Mouse (Mus musculus) left cerebral cortex, adult 8-10 months (tissue): ENCODE results near the gene Nfkbid. TPM values are rescaled to one million over a fixed set of nuclear protein-coding genes. Genes with fewer than 3 reads are reported as not detected.

Experiments
- DNase-seq, 2 experiments: peaks; one replicate each; pipeline ENCODE4 v3.0.0; 2022; ENCODE audit warnings: low spot score in 2 of 2
- total RNA-seq, 4 experiments: library from RNA; stranded (reverse); gene quantifications; 2 replicates each; pipeline ENCODE4 v1.2.4; 2022

The Nfkbid gene
- total RNA-seq, 4 experiments from 2014 or later, result 2.2 to 4.5 (median 2.8) TPM

DNA sequence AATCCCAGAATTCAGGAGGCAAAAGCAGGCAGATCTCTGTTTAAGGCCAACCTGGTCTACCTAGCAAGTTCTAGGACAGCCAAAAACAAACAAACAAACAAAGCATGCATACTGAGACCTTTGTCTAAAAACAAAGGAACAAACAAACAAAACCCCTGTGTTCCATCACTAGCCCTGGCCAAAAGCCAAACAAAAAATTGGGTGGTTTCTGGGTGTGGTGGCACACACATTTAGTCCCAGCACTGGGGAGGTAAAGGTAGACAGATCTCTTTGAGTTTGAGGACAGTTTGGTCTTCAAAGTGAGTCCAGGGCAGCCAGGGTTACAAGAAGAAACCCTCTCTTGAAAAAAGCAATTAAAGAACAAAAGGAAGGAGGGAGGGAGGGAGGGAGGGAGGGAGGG is 7.8 kb downstream of the Nfkbid start:
- DNase-seq, result no peak

DNA sequence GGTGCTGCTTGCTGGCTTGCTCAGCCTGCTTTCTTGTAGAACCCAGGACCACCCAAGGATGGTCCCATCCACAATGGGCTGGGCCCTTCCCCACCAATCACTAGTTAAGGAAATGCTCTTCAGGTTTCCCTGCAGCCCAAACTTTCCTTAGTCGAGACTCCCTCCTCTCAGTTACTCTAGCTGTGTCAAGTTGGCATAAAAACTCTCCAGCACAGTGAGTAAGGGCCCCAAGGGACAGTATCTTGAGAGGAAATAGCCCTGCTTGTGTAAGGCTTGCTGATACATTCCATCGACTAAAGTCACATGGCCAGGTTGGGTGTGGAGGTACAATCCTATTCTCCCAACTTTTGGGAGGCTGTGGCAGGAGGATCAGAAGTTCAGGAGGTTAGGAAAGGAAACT is 8.7 kb downstream of the Nfkbid start:
- DNase-seq, result no peak

DNA sequence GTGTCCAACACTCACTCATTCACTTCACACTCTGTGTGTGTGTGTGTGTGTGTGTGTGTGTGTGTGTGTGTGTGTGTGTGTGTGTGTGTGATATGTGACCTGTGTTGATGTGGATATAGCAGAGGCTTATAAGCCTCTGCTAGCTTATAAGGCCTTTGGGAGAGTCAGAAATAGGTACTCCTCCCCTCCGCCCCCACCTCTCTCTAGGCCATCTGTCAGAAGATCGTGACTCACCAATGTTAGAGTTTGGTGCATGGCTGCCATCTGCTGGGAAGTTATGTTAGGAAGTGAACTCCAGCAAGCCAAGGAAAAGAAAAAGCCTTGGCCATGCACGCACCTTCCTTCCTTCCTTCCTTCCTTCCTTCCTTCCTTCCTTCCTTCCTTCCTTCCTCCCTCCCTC is 10.3 kb downstream of the Nfkbid start:
- DNase-seq, result peak; percentile 61 to 91

DNA sequence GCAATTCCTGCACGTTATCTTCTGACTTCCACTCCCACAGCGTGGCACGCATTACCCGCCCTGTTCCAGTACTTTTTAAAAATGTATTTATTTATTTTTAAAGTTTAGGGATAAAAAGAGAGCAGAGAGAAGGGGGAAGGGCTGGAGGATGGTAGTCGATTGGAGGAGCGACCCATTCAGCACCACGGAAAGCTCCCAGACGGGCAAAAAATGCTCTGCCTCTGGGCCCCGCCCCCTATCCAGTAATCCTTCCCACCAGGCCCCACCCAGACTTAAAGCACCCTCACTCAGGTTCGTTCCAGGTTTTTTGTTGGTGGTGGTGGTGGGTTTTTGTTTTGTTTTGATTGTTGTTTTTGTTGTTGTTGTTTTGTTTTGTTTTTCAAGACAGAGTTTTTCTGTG is 12.7 kb downstream of the Nfkbid start:
- DNase-seq, result no peak

DNA sequence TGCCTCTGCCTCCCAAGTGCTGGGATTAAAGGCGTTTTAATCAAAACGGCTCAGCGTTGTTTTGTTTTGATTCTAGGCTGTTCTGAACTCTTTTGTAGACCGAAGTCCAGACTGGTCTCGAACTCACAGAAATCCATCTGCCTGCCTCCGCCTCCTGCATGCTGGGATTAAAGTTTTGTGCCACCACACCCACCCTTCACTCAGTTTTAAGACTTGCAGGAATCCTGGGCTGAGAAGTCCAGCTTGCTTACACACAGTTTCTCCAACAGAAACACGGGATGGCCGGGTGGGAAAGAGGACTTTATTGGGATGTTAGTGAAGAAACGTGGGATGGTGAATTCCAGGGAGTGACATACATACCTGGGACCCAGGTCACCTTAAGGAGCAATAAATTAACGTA is 13.2 kb downstream of the Nfkbid start:
- no peak for DNase-seq

DNA sequence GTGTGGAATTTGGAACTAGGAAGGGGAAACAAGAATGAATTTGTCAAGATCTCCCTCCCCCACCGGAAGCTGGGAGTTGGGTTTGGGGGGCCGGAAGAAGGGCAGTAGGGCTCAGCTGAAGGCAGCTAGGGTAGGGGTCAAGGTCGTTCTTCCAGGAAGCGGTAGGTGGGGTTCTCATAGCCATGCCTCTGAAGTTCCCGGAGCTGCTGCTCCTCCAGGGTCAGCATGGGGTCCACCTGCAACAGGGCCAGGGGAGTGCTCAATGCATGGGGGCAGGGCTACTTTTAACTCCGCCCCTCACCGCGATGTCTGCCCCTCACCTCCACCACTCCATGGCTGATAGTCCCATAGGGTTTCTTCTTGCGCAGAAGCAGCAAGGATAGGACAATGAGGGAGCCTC is 13.6 kb downstream of the Nfkbid start:
- DNase-seq, result no peak

DNA sequence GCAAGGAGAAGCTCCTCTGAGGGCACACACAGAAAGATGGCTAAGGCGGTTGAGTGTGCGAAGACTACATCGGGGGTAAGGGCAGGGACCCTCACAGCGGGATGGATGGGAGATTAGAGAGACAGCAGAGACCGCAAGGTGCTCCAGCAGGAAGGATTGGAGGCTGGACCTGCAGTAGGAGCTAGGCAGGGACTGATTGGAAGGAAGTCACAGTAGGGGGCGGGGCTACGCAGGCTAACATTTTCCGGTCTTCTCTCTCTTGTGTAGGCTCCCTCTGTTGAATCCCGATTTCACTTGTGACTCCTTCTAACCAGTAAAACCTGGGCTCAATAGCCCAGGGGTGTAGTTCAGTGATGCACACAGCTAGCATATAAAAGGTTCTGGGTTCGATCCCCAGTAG is 15.3 kb downstream of the Nfkbid start:
- no peak for DNase-seq

DNA sequence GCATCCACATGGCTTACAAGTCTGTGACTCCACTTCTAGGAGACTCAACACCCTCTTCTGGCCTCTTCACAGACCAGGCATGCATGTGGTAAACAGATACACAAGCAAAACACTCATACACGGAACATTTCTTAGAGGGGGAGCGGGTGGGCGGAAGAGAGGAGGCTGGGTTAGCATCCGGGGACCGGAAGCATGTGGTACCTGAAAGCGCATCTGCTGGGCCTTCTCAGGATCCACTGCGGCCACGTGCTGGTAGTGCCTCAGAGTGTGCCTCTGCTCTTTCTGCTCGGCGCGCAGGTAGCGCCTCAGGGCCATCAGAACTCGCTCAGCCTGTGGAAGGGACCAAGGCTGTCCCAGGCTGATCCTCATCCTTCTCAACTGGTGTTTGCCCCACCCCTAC is 18.2 kb downstream of the Nfkbid start:
- DNase-seq, result no peak

DNA sequence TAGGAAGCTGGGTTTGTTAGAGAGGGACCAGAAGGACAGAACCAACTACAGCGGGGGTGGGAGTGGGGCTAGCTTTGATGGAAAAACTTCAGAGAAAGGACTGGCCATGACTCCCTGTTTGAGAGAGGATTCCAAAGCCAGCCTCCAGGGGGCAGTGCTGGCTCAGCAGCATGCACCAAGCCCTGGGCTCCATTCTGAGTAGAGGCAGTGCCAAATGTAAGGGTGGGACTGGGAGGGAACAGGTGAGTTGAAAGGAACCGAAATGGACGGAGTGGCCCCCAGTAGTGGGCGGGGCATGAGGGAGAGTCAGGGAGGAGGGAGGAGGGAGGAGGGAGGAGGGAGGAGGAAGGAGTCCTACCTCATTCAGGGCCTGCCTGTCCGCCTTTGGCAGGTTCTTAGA is 19.2 kb downstream of the Nfkbid start:
- DNase-seq, result no peak

DNA sequence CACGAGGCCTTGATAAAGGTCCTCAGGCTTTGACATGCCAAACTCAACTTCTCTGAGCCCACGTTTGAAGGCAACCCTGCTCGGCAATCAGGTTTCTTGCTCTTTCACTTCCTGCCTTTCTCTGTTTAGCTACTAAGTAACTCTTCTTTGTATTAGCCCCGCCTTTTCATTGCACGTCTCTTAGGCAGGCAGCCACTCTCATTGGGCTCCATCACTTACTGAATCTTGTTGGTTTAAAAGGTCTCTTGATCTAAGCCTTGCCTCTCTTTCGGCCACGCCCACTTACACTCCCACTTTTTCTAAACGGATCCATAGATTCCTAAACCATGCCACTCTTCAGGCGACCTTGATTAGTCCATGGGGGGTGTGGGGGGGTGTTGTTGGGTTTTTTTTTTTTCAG is 22.2 kb downstream of the Nfkbid start:
- DNase-seq, result no peak

DNA sequence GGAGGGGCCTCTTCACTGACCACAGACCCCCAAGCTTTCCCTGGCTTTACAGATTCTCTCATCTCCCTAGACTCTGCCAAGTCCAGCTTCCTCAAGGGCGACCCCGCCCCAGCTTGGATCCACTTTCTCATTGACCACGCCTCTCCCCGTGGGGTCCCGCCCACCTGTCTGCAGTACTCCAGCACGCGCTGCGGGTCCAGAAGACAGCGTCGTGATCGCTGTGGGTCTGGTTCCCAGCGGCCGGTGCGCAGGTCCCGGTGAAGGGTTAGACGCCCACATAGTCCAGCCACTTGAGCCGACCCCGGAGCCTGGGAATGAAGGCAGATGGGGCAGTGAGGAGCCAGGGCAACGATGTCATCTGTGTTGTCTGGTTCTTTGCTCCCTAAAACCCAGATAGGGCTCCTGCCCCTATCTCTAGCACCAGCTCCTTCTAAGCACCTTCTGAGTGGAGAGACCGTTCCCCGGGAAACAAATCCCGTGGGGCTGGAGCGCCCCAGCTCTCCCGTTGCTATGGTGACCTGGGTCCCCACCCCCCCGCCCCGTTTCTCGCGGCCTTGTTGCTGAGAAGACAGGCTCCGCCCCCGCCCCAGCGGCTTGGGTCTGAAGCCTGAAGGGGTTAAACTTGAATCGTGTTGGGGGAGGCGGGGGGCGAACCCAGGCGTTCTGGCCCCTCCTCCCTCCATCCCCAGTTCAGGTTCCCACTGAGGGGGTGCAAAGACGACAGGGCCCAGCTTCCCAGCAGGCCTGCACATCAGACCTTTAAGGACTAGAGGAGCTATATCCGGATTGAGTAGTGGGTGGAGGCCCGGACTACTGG is 22.8 kb downstream of the Nfkbid start:
- DNase-seq, result peak in 1 of 2 experiments; percentile 88

DNA sequence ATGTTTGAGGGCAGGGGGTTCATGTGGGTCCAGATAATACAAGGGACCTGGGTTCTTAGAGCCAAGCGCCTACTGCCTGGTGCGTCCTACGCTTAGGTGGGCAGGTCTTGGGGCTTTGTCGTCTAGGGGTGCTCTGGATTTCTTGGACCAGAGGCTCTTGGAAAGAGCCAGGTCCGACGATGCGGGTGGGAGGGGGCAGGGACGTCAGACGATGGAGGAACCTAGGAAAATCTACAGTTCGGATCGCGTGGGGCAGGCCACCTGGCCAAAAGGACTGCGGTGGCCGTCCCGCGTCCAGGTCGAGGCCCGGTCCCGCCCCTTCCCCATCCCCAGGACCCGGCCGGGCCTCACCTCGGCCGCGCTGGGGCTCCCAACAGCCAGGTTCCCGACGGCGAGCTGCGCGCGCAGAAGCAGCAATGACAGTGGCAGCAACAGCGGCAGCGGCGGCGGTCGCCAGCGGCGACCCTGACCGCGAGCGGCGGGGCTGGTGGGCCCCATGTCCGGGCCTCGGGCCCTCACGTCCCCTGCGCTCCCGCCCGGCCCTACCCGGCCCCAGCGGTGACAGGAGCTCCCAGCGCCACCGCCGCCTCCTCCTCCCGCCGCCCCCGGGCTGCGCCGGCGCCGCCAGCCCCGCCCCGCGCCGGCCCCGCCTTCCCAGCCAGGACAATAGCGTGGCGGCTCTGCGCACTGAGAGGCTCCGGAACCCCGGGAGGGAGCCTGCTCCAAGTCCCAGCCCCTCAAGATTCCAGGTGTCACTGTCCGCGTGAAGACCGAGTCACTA is 23.6 kb downstream of the Nfkbid start, which contains the start of gene Aplp1:
TSS of gene Aplp1 (minus strand) at position 565 of the 781 bp plus-strand sequence.
- DNase-seq, result peak; percentile 67 to 81

DNA sequence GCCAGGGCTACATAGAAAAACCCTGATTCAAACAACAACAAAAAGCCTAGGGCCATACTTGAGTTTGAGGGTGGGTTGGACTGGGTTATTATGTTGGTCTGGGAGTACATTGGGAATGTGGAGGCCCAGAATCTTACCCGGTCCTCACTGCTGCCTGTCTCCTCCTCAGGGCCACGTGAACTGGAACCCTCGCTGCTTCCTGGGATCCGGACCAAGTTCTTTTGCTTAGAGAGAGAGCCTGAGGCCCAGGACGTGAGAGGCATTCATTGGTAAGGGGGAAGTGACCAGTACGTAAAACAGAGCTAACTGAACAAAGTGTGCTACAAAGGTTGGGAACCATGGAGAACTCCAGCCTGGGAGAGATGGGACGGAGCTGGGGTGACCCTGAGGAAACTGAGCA is 28.7 kb downstream of the Nfkbid start:
- no peak for DNase-seq

DNA sequence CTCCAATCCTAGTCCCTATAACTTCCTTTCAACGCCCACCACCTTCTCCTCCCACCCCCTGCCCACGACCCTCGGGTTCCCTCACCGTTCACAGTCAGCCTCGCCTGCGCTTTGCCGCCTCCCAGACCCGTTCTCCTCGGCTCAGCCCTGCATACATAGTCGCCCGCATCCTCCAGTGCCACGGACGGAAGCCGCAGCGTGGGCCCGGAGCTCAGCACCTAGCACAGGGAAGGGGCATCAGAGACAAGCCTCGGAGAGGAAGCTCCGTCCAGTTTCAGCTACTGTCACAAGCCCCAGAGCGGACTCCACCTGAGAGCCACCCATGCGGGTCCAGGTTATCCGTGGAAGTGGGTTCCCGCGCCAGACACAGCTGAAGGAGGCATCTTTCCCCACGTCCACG is 31.8 kb downstream of the Nfkbid start:
- no peak for DNase-seq

DNA sequence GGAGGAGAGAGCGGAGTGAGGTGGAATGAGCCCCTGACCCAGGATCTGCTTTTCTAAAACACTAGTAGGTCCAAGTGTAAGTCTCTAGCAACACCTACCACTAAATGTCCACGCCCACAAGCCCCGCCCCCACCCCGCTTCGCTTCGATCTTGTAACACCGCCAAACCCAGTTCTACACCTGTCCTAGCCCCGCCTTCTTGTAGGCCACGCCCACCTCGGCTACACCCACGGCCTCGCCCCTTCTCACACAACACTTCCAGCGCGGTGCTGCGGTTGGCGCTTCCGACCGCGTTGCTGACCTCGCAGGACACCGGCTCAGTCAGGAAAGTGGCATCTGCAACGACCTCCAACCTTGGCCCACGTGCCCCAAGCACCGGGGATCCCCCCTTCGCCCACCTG is 32.2 kb downstream of the Nfkbid start:
- no peak for DNase-seq

DNA sequence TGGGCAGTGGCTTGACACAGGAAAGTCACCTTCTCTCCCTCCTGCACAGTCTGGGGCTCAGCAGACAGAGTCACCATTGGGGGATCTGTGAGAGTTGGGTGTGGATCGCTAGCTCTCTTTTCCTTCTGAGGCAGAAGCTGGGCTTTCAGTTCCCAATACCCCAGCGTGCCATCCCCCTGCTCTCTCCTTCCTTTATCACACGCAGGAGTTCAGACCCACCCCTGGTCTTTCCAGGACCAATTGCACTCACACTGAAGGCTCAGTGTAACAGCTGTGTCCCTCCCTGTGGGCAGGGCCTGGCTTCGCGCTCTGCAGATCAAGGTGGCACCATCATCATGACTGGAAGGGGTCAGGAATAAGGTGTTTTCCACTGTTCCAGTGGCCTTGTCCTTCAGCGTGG is 32.7 kb downstream of the Nfkbid start:
- no peak for DNase-seq

DNA sequence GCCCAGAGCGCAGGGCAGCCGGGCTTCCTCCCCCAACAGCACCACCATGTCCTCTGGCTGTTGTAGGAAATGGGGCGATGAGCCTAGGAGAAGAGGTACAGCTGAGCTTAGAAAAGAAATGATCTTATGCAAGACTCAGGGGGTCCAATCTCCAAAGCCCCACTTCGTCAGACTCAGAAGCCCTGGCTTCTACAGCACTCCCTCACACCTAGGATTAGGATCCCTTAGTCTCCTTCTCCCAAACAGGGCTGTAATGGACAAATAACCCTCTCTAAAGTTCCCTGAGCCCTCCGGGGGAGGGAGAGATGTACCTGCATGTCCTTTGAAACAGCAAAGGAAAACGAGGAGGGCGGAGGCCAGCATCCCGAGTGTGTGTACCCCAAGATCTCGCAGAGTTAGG is 35.0 kb downstream of the Nfkbid start:
- DNase-seq, result no peak

DNA sequence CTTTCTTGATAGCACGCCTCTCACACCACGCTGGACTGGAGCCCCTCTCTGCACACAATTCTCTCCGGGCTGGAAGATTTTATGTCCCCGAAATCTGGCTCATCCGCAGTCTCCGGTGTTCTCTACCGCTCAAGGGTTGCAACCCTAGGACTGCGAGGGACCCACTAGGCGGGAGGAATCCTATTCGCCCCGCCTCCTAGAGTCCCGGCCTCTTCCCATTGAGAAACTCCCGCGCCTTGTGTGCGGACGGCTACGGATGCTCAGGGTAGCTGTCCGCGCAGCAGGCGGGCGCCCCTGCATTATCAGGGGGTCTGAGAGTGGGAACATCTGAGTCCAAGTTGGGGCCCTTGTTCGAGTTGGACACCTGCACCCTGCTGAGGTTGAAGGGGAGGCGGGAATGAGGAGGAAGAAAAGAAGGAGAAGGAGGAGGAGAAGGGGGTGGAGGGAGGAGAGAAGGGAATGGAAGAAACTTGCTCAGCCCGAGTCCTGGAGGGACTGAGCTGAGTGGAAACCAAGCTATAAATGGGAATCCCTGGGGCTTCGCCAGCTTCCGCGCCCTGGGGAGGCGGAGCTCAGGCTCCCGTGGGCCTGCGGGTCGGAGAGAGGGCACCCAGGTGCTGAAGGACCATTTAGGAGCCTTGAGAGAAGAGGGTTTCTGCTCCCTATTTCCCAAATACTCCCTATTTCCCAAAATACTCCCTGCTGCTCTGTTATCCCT is 35.5 kb downstream of the Nfkbid start:
- no peak for DNase-seq

DNA sequence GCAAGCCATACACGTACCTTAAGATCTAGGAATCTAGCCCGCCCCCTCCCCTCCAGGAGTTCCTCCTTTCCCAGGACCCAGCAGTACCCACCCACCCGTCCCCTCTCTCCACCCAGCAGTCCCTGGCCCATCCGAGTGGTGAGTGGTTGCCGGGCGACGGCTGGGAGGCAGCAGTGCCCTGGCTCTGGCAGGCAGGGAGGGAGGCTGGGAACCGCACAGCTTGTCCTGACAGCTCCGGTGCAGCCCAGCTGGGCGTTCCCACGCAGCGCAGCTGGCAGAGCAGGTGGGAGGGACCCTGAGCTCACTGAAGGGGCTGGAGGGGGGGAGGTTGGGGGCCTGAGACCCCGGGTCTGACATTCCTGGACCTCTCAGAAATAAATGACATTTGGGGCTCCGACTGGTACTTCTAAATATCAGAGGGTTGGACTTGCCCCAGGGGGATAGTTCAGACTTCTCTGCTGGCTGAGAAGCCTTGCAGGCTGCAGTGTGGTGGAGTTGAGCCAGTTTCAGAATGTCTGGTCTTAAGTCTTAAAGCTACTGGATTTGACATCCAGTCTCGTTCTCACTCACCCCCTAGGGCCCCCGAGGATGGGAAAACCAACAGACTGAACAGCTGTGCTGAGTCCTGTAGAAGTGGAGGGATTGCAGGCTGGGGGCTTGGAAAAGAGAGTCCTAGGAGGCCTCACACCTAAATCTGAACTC is 36.2 kb downstream of the Nfkbid start, which contains the start of the genes Kirrel2 and Nphs1:
TSS of gene Kirrel2 (minus strand) at position 62 of the 702 bp plus-strand sequence.
TSS of gene Nphs1 (plus strand) at position 687 of the 702 bp plus-strand sequence.
- DNase-seq, result peak in 1 of 2 experiments; percentile 73

DNA sequence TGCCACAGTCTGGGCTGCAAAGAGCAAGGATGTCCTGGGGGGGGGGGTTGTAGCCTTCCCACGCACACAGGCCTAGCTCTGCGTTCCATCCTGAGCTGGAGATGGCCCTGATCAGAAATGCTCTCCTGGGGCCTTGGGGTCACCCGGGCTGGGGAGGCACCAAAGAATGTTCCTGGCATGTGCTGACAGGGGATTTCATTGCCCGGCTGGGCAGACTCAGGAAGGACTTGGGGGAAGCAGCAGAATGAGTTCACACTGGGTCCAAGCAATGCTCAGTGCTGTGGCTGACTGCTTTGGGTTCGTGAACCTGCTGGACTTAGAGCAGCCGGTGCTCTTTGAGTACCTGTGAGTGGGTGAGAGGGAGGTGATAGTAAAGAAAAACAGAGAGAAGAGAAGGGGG is 38.0 kb downstream of the Nfkbid start:
- no peak for DNase-seq

DNA sequence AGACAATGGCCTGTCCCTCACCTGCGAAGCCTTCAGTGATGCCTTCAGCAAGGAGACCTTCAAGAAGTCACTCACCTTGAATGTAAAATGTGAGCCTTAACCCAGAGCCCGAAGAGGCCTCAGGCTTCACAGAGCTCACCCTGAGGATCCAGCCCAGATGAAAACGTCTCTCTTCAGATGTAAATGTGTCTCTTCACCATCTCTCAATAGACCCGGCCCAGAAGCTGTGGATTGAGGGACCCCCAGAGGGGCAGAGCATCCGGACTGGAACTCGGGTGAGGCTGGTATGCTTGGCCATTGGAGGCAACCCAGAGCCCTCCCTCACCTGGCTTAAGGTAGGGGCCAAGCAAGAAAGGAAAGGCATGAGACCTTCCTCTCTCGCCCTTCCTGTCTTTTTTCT is 42.0 kb downstream of the Nfkbid start:
- DNase-seq, result no peak
